Comparison of ENCODE assay signal across 15 mouse cellular contexts in the genomic region with DNA sequence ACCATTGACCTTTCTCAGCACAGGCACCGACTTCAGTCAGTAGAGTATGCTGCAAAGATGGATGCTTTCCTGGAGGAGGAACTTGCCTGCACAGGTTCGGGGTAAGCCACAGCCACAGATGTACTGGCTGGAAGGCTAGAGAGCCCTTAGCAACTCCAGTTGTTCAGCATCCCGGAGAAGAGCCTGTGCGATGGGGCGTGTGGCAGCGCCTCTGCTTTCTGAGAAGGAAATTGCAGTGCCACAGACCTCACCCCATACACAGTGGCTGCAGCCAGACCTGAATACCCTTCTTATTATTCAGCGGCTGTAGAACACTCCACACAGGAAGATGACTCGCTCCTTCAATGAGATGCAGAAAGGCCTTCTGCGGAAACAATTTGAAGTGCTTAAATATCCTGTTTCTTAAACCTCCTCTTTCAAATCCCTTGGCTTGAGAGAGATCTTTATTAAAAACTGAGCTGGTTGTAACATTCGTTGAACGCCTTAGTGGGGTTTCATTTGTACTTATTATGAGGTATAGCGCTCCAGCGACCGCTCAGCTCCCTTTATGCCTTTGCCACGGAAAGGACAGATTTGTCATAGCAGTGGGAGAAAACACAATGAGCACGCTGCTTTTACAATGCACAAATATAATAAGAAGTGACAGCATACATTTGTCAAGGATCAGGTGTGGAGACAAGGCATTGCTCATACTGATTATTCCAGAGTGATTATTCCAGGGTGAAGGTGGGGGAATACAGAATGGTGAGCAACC. TPM values are rescaled to one million over a fixed set of nuclear protein-coding genes. Genes with fewer than 3 reads are reported as not detected.
DNase-seq lines count a peak whose midpoint lies in the region; ATAC-seq and TF ChIP-seq lines count a peak whose summit lies in the region.
"Had no signal": no experiment of that assay in that cellular context is flagged by ENCODE, and none has a peak within 500 bp of the region (broad histone marks: within the 10 kb centered on the region; RNA-seq: fewer than 3 reads in every experiment).

No protein-coding gene starts in this region.

- H3K79me2 ChIP-seq in myocyte (ENCODE audit: control insufficient read depth, insufficient read depth), result no peaks in the 10 kb centered on the region

- peaks cover 2% of the 10 kb centered on the region for H3K4me1 ChIP-seq in lung, adult 2 months (ENCODE audit: control insufficient read depth, insufficient read depth, low read length)
- H3K4me1 ChIP-seq in forebrain, postnatal 0 days (ENCODE audit: insufficient read depth), result no peaks in the 10 kb centered on the region

- WGBS in lung, adult 2 months, result 58% methylated on average over 16 of the region's 16 CpGs
- WGBS in forebrain, postnatal 0 days, result 48% methylated on average over 16 of the region's 16 CpGs

- no peak for TF ChIP-seq POLR2A in lung, adult 2 months (IDR thresholded peaks at IDR 0.05; ENCODE audit: borderline replicate concordance, extremely low read depth, low read depth, low read length)
- no peak for TF ChIP-seq POLR2A in myocyte (IDR thresholded peaks at IDR 0.05; ENCODE audit: insufficient read length, low read depth)

- no peak overlapping the region for H3ac ChIP-seq in myocyte (ENCODE audit: control insufficient read depth, insufficient read length)

- no peak overlapping the region for H3K4me2 ChIP-seq in forebrain, postnatal 0 days (ENCODE audit: low read depth)
- peak overlapping the region; percentile 54 for H3K4me2 ChIP-seq in myocyte (ENCODE audit: low read depth)
- H3K4me2 ChIP-seq: heart, embryonic 11.5 days had no signal

- no peaks in the 10 kb centered on the region for H3K27me3 ChIP-seq in forebrain, postnatal 0 days (ENCODE audit: insufficient read depth, low read length)
- no peaks in the 10 kb centered on the region for H3K27me3 ChIP-seq in myocyte (ENCODE audit: control insufficient read depth, insufficient read depth, insufficient read length)

- no peak overlapping the region for H3K9ac ChIP-seq in forebrain, postnatal 0 days

- DNase-seq in lung, adult 2 months, result no peak
- no peak for DNase-seq in lung, postnatal 36 days
- peak; percentile 76 for DNase-seq in NIH3T3 (ENCODE audit: low read depth)
- peak; percentile 24 for DNase-seq in forebrain, postnatal 0 days
- DNase-seq in adrenal gland, adult 18-20 months (ENCODE audit: low spot score in 2 of 2), result no peak
- DNase-seq in left cerebral cortex, adult 11 months (ENCODE audit: low spot score), result no peak
- DNase-seq in right cerebral cortex, postnatal 36 days (ENCODE audit: low spot score in 2 of 2), result no peak
- DNase-seq: adrenal gland, postnatal 25 days; cerebellum, adult 11 months; right cerebral cortex, postnatal 25 days; thymus, postnatal 4 days had no signal

- peak; percentile 74 for ATAC-seq in forebrain, postnatal 0 days
- ATAC-seq: CD4-positive, CD25-positive, alpha-beta regulatory T cell, adult 4 months; inflammation-experienced regulatory T-cells, adult 6 months had no signal

- H3K36me3 ChIP-seq in forebrain, postnatal 0 days (ENCODE audit: insufficient read depth), result no peaks in the 10 kb centered on the region
- H3K36me3 ChIP-seq in myocyte (ENCODE audit: control insufficient read depth, insufficient read depth), result no peaks in the 10 kb centered on the region

- H3K27ac ChIP-seq in forebrain, postnatal 0 days (ENCODE audit: low read depth, low read length), result no peak overlapping the region

- TF ChIP-seq CTCF in lung, adult 2 months (IDR thresholded peaks at IDR 0.05; ENCODE audit: insufficient read depth, low read length), result peak; percentile 27; the same call in 1 of the 2 replicates
- TF ChIP-seq CTCF in forebrain, postnatal 0 days (IDR thresholded peaks at IDR 0.05; ENCODE audit: low read depth), result 0 out of 2 replicates have a peak, but pooled peaks have one; percentile 17

- H3K9me3 ChIP-seq in forebrain, postnatal 0 days (ENCODE audit: low read length), result no peaks in the 10 kb centered on the region

- no peak overlapping the region for H3K4me3 ChIP-seq in lung, adult 2 months (replicated peaks; ENCODE audit: extremely low read depth, low read depth, low read length)
- H3K4me3 ChIP-seq in forebrain, postnatal 0 days (ENCODE audit: low read depth, low read length), result no peak overlapping the region
- H3K4me3 ChIP-seq in myocyte, result no peak overlapping the region

TF ChIP-seq in myocyte, 11 proteins besides CTCF, POLR2A, EP300 and RAD21:
- TF ChIP-seq CEBPB (IDR thresholded peaks at IDR 0.05; ENCODE audit: insufficient read depth, poor library complexity, severe bottlenecking) (no peak), MYOG (IDR thresholded peaks at IDR 0.05; ENCODE audit: control insufficient read depth in 1 of 3, insufficient read depth in 1 of 3, insufficient read length in 2 of 3, low read depth in 2 of 3) (no peak), MAX (IDR thresholded peaks at IDR 0.05; ENCODE audit: low read depth) (no peak), SRF (IDR thresholded peaks at IDR 0.05; ENCODE audit: control insufficient read depth, insufficient read length, low read depth) (no peak), POLR2AphosphoS2 (IDR thresholded peaks at IDR 0.05; ENCODE audit: insufficient read length, low read depth) (no peak), TCF3 (IDR thresholded peaks at IDR 0.05; ENCODE audit: insufficient read length, low read depth) (no peak), TCF12 (IDR thresholded peaks at IDR 0.05; ENCODE audit: insufficient read depth, poor library complexity, severe bottlenecking) (no peak), MYOD1 (IDR thresholded peaks at IDR 0.05; ENCODE audit: control insufficient read depth in 1 of 3, insufficient read length in 2 of 3, low read depth in 2 of 3) (no peak)
TF ChIP-seq in myocyte: peak in this region for 0.

RNA-seq across cellular contexts. Expression of a gene that starts 26.0 kb away (rescaled TPM):
- polyA plus RNA-seq in lung, adult 2 months (2012; rRNA removed), result 176 and 282 TPM in 2 replicates
- total RNA-seq in forebrain, postnatal 0 days (2014; rRNA removed), result 39.3 and 42.9 TPM in 2 replicates
- 47.0 and 50.1 TPM in 2 replicates for polyA plus RNA-seq in forebrain, postnatal 0 days (2015; fragmentation: Nextera tagmentation; extraction: Ambion mirVana)
- polyA plus RNA-seq in myocyte (2012; fragmentation: generic; extraction: Trizol), result 51.3 TPM
- total RNA-seq in adrenal gland, adult 18-20 months (2021), result 100 to 1,000 TPM; 160 to 307 TPM

RNA-seq across cellular contexts. Expression of a gene that starts 47.1 kb away (rescaled TPM):
- polyA plus RNA-seq in lung, adult 2 months (2012; rRNA removed), result 4.0 and 7.6 TPM in 2 replicates
- 24.3 and 31.3 TPM in 2 replicates for total RNA-seq in forebrain, postnatal 0 days (2014; rRNA removed)
- 13.3 and 21.3 TPM in 2 replicates for polyA plus RNA-seq in forebrain, postnatal 0 days (2015; fragmentation: Nextera tagmentation; extraction: Ambion mirVana)
- polyA plus RNA-seq in myocyte (2012; fragmentation: generic; extraction: Trizol), result 2.1 TPM
- total RNA-seq in adrenal gland, adult 18-20 months (2021), result 10 to 100 TPM; 16.4 to 20.9 TPM

Comparison
In these comparisons a context has a peak if more than half of its experiments do, and no peak if none do; other contexts are left out.
1. DNase-seq: peak in NIH3T3 (single experiment) and forebrain, postnatal 0 days (single experiment); none in lung, adult 2 months (single experiment), lung, postnatal 36 days (single experiment), adrenal gland, adult 18-20 months (0 of 2), left cerebral cortex, adult 11 months (single experiment) and right cerebral cortex, postnatal 36 days (0 of 2).